Mouse (Mus musculus): ENCODE results near the gene Slc12a1. TPM values are rescaled to one million over a fixed set of nuclear protein-coding genes. Genes with fewer than 3 reads are reported as not detected.

The Slc12a1 gene
- polyA plus RNA-seq, 1 experiment from 2014 or later: not detected

GRCm38 (mm10) chr2:125268876-125269275 lies 116.6 kb downstream of the Slc12a1 start:
- Histone ChIP-seq H3K27ac (ENCODE audit: low read length) (no peak overlapping the region), H3K36me3 (ENCODE audit: control insufficient read depth, insufficient read depth, low read length) (no peaks in the 10 kb centered on the region), H3K9me3 (ENCODE audit: control insufficient read depth, low read depth, low read length) (no peaks in the 10 kb centered on the region), H3K4me1 (ENCODE audit: control insufficient read depth, insufficient read depth, low read length) (no peaks in the 10 kb centered on the region), H3K27me3 (ENCODE audit: control insufficient read depth, insufficient read depth, low read length) (no peaks in the 10 kb centered on the region), H3K9ac (replicated peaks; ENCODE audit: low read depth, low read length) (no peak overlapping the region), H3K4me2 (replicated peaks; ENCODE audit: low read depth, low read length) (no peak overlapping the region), H3K4me3 (ENCODE audit: low read depth, low read length) (no peak overlapping the region)
- WGBS: 78% methylated on average over 1 of the region's 1 CpGs
- no peak for ATAC-seq (ENCODE audit: insufficient number of reproducible peaks, insufficient read depth, low FRiP score, low read depth)

DNA sequence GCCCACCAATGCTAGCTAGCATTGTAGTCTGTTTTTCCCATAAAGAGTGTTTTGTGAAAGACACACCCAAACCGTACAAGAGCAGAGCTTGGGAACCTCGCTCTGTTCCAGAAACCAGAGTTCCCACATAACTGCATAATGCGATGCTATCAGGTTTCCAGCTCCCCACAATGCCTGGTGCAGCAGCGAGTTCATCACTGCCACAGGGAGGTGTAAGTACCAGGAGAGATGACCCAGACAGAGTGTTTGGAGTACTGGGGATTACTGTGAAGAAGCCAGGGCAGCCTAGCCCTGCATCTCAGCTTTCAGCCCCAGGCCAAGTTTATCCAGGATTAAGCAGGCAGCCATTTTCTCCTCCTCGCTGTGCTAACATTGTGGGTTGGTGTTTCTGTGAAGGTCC lies 123.3 kb downstream of the Slc12a1 start:
- Histone ChIP-seq H3K4me2 (replicated peaks; ENCODE audit: low read depth, low read length) (no peak overlapping the region), H3K27ac (ENCODE audit: low read length) (no peak overlapping the region), H3K36me3 (ENCODE audit: control insufficient read depth, insufficient read depth, low read length) (no peaks in the 10 kb centered on the region), H3K9ac (replicated peaks; ENCODE audit: low read depth, low read length) (no peak overlapping the region), H3K9me3 (ENCODE audit: control insufficient read depth, low read depth, low read length) (no peaks in the 10 kb centered on the region), H3K4me1 (ENCODE audit: control insufficient read depth, insufficient read depth, low read length) (no peaks in the 10 kb centered on the region), H3K4me3 (ENCODE audit: low read depth, low read length) (no peak overlapping the region), H3K27me3 (ENCODE audit: control insufficient read depth, insufficient read depth, low read length) (no peaks in the 10 kb centered on the region)
- 30% methylated on average over 5 of the region's 5 CpGs for WGBS
- no peak for ATAC-seq (ENCODE audit: insufficient number of reproducible peaks, insufficient read depth, low FRiP score, low read depth)

DNA sequence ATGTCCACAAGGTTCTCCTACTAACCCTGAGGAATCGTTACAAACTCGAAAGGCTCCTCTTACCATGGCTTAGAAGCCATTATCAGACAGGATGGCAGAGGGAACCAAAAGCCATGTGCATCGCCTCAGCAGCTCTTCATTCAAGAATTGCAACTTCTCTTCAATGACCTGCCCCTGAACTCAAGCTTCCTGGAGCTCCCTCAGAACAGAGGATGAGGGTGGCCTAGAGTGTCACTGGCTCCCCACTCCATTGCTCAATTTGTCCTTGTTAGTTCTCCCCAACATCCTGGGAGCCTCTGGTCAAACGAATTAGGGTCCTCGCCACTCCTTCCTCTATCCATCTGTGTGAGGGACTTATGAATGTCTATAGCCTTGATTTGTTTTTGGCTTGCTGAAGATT lies 124.4 kb downstream of the Slc12a1 start:
- ATAC-seq (ENCODE audit: insufficient number of reproducible peaks, insufficient read depth, low FRiP score, low read depth): no peak
- Histone ChIP-seq H3K27ac (ENCODE audit: low read length) (no peak overlapping the region), H3K4me1 (ENCODE audit: control insufficient read depth, insufficient read depth, low read length) (no peaks in the 10 kb centered on the region), H3K4me3 (ENCODE audit: low read depth, low read length) (no peak overlapping the region), H3K9ac (replicated peaks; ENCODE audit: low read depth, low read length) (no peak overlapping the region), H3K9me3 (ENCODE audit: control insufficient read depth, low read depth, low read length) (no peaks in the 10 kb centered on the region), H3K36me3 (ENCODE audit: control insufficient read depth, insufficient read depth, low read length) (no peaks in the 10 kb centered on the region), H3K4me2 (replicated peaks; ENCODE audit: low read depth, low read length) (no peak overlapping the region), H3K27me3 (ENCODE audit: control insufficient read depth, insufficient read depth, low read length) (no peaks in the 10 kb centered on the region)
- 87% methylated on average over 5 of the region's 5 CpGs for WGBS

GRCm38 (mm10) chr2:125278474-125278873 lies 126.2 kb downstream of the Slc12a1 start:
- Histone ChIP-seq H3K9ac (replicated peaks; ENCODE audit: low read depth, low read length) (no peak overlapping the region), H3K4me1 (ENCODE audit: control insufficient read depth, insufficient read depth, low read length) (no peaks in the 10 kb centered on the region), H3K4me2 (replicated peaks; ENCODE audit: low read depth, low read length) (no peak overlapping the region), H3K9me3 (ENCODE audit: control insufficient read depth, low read depth, low read length) (no peaks in the 10 kb centered on the region), H3K27ac (ENCODE audit: low read length) (no peak overlapping the region), H3K27me3 (ENCODE audit: control insufficient read depth, insufficient read depth, low read length) (no peaks in the 10 kb centered on the region), H3K4me3 (ENCODE audit: low read depth, low read length) (no peak overlapping the region), H3K36me3 (ENCODE audit: control insufficient read depth, insufficient read depth, low read length) (no peaks in the 10 kb centered on the region)
- WGBS: 54% methylated on average over 7 of the region's 7 CpGs
- no peak for ATAC-seq (ENCODE audit: insufficient number of reproducible peaks, insufficient read depth, low FRiP score, low read depth)

Other genes starting within 250 kb of the Slc12a1 start
- 3.5 and 4.8 TPM in 2 replicates for gene Slc24a5, start 84.4 kb upstream of the Slc12a1 start, polyA plus RNA-seq (2014; fragmentation: Nextera tagmentation; extraction: Ambion mirVana)
- 123 and 126 TPM in 2 replicates for gene Myef2, start 28.8 kb upstream of the Slc12a1 start, polyA plus RNA-seq (2014; fragmentation: Nextera tagmentation; extraction: Ambion mirVana)
- not detected in 2 replicates for gene Ctxn2, start 15.8 kb upstream of the Slc12a1 start, polyA plus RNA-seq (2014; fragmentation: Nextera tagmentation; extraction: Ambion mirVana)
- gene Dut, start 94.7 kb downstream of the Slc12a1 start, polyA plus RNA-seq (2014; fragmentation: Nextera tagmentation; extraction: Ambion mirVana): 140 and 151 TPM in 2 replicates

Data from stomach, embryonic 14.5 days (tissue).